Mouse (Mus musculus): ENCODE measurements at regions not wholly inside any gene's neighbourhood (a gene's known extent, or its start where the extent isn't known, plus 50 kb on each side); places are given as distances from the start of the nearest gene placed in this dataset.

- Histone ChIP-seq H3K9me3 (replicated peaks; ENCODE audit: control insufficient read depth, low read length) (no peaks in the 10 kb centered on the region), H3K9ac (replicated peaks; ENCODE audit: low read depth, low read length) (no peak overlapping the region), H3K4me1 (ENCODE audit: control insufficient read depth, insufficient read depth) (no peaks in the 10 kb centered on the region), H3K27me3 (ENCODE audit: control insufficient read depth, insufficient read depth, low read length) (no peaks in the 10 kb centered on the region), H3K4me3 (ENCODE audit: low read depth, low read length) (no peak overlapping the region), H3K27ac (ENCODE audit: low read depth) (no peak overlapping the region), H3K36me3 (replicated peaks; ENCODE audit: control insufficient read depth, insufficient read depth, low read length) (no peaks in the 10 kb centered on the region), H3K4me2 (ENCODE audit: low read depth, low read length) (no peak overlapping the region)
- ATAC-seq (ENCODE audit: insufficient read depth, low read depth): no peak
- no peak for DNase-seq (ENCODE audit: low spot score)
- TF ChIP-seq CTCF (IDR thresholded peaks at IDR 0.05; ENCODE audit: low read depth) (no peak), EP300 (IDR thresholded peaks at IDR 0.05; ENCODE audit: low read depth) (no peak)
- 71% methylated on average over 5 of the region's 5 CpGs for WGBS
These were observed 280.7 kb downstream of the Fam173b start for GRCm38 (mm10) chr15:31882331-31882730.

- Histone ChIP-seq H3K4me1 (ENCODE audit: control insufficient read depth, insufficient read depth) (no peaks in the 10 kb centered on the region), H3K27ac (ENCODE audit: low read depth) (no peak overlapping the region), H3K9ac (replicated peaks; ENCODE audit: low read depth, low read length) (no peak overlapping the region), H3K4me2 (ENCODE audit: low read depth, low read length) (no peak overlapping the region), H3K36me3 (replicated peaks; ENCODE audit: control insufficient read depth, insufficient read depth, low read length) (no peaks in the 10 kb centered on the region), H3K27me3 (ENCODE audit: control insufficient read depth, insufficient read depth, low read length) (no peaks in the 10 kb centered on the region), H3K4me3 (ENCODE audit: low read depth, low read length) (no peak overlapping the region), H3K9me3 (replicated peaks; ENCODE audit: control insufficient read depth, low read length) (no peaks in the 10 kb centered on the region)
- DNase-seq (ENCODE audit: low spot score): no peak
- WGBS: 80% methylated on average over 9 of the region's 9 CpGs
- no peak for ATAC-seq (ENCODE audit: insufficient read depth, low read depth)
- TF ChIP-seq CTCF (IDR thresholded peaks at IDR 0.05; ENCODE audit: low read depth): no peak
- no peak for TF ChIP-seq EP300 (IDR thresholded peaks at IDR 0.05; ENCODE audit: low read depth)
These were observed 281.9 kb downstream of the Fam173b start for GRCm38 (mm10) chr15:31883516-31883915.

DNA sequence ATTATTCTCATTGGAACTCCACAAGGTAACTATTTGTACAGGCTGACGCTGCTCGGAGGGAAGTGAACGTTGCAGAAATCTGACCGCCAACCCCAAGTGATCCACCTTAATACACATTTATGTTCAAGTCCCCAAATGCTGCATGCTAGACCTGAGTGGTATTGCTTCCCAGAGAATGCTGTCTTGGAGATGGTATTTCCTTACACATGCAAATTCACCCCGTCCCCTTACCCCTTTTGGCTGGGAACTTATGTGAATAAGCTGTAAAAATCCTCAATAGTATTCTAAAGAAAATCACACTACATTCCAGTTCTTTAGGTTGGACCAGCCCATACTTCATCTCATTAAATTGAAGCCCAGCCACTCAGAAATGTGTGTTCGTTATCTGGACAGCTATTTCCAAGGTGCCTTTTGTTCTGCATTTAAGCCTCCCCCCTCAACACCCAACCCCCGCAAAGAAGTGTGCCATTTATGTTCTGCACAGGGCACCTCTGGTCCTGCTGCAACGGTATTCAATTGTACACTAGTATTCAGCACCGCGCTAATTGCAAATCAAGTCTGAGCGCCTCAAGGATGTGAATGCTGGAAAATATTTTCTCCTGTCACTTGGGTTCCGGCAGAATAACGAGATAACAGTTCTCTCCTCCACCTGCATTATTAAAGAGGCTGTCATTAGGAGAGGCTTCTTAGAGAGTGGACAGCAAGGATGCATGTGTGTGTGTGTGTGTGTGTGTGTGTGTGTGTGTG is 278.0 kb upstream of the Tas2r119 start:
- Histone ChIP-seq H3K9me3 (replicated peaks; ENCODE audit: control insufficient read depth, low read length) (no peaks in the 10 kb centered on the region), H3K9ac (replicated peaks; ENCODE audit: low read depth, low read length) (no peak overlapping the region), H3K27me3 (ENCODE audit: control insufficient read depth, insufficient read depth, low read length) (no peaks in the 10 kb centered on the region), H3K27ac (ENCODE audit: low read depth) (no peak overlapping the region), H3K36me3 (replicated peaks; ENCODE audit: control insufficient read depth, insufficient read depth, low read length) (no peaks in the 10 kb centered on the region), H3K4me3 (ENCODE audit: low read depth, low read length) (no peak overlapping the region), H3K4me2 (ENCODE audit: low read depth, low read length) (no peak overlapping the region), H3K4me1 (ENCODE audit: control insufficient read depth, insufficient read depth) (no peaks in the 10 kb centered on the region)
- WGBS: 58% methylated on average over 13 of the region's 13 CpGs
- TF ChIP-seq EP300 (IDR thresholded peaks at IDR 0.05; ENCODE audit: low read depth) (no peak), CTCF (IDR thresholded peaks at IDR 0.05; ENCODE audit: low read depth) (no peak)
- ATAC-seq (ENCODE audit: insufficient read depth, low read depth) (no peak), DNase-seq (ENCODE audit: low spot score) (no peak)

DNA sequence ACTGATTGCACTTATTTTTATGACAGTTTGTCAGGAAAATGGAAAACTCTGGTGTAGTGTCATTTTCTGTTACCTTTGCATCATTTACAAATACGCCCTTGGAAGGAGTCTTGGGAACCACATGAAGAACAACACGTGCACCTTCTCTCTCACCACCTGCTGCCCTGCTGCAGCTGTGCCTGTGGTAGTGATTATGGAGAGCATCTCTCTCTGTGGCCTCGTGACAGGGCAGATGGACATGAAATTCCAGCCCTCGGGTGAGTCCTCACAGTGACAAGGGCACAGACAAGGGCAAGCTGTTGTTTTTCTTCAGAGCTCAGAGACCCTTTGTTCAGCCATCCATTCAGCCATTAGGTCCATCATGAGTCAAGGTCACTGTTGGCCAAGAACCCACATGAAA is 276.8 kb upstream of the Tas2r119 start:
- whole genome bisulfite sequencing: 59% methylated on average over 4 of the region's 4 CpGs

GRCm38 (mm10) chr15:31908432-31908831 is 268.7 kb upstream of the Tas2r119 start:
- 52% methylated on average over 9 of the region's 9 CpGs for whole genome bisulfite sequencing
- H3K36me3 ChIP-seq (replicated peaks; ENCODE audit: control insufficient read depth, insufficient read depth, low read length): no peaks in the 10 kb centered on the region
- ATAC-seq (ENCODE audit: insufficient read depth, low read depth): no peak
- no peak overlapping the region for H3K27ac ChIP-seq (ENCODE audit: low read depth)
- no peaks in the 10 kb centered on the region for H3K27me3 ChIP-seq (ENCODE audit: control insufficient read depth, insufficient read depth, low read length)
- TF ChIP-seq CTCF (IDR thresholded peaks at IDR 0.05; ENCODE audit: low read depth) (no peak), EP300 (IDR thresholded peaks at IDR 0.05; ENCODE audit: low read depth) (no peak)
- H3K9ac ChIP-seq (replicated peaks; ENCODE audit: low read depth, low read length): no peak overlapping the region
- no peak overlapping the region for H3K4me2 ChIP-seq (ENCODE audit: low read depth, low read length)
- no peaks in the 10 kb centered on the region for H3K9me3 ChIP-seq (replicated peaks; ENCODE audit: control insufficient read depth, low read length)
- DNase-seq (ENCODE audit: low spot score): no peak
- no peak overlapping the region for H3K4me3 ChIP-seq (ENCODE audit: low read depth, low read length)
- H3K4me1 ChIP-seq (ENCODE audit: control insufficient read depth, insufficient read depth): no peaks in the 10 kb centered on the region

More for the DNA sequence above, 276.8 kb upstream of the Tas2r119 start:
- no peaks in the 10 kb centered on the region for H3K9me3 ChIP-seq (replicated peaks; ENCODE audit: control insufficient read depth, low read length)
- no peak overlapping the region for H3K9ac ChIP-seq (replicated peaks; ENCODE audit: low read depth, low read length)
- TF ChIP-seq EP300 (IDR thresholded peaks at IDR 0.05; ENCODE audit: low read depth) (no peak), CTCF (IDR thresholded peaks at IDR 0.05; ENCODE audit: low read depth) (no peak)
- no peaks in the 10 kb centered on the region for H3K27me3 ChIP-seq (ENCODE audit: control insufficient read depth, insufficient read depth, low read length)
- no peak overlapping the region for H3K4me2 ChIP-seq (ENCODE audit: low read depth, low read length)
- DNase-seq (ENCODE audit: low spot score) (no peak), ATAC-seq (ENCODE audit: insufficient read depth, low read depth) (no peak)
- no peaks in the 10 kb centered on the region for H3K36me3 ChIP-seq (replicated peaks; ENCODE audit: control insufficient read depth, insufficient read depth, low read length)
- H3K4me1 ChIP-seq (ENCODE audit: control insufficient read depth, insufficient read depth): no peaks in the 10 kb centered on the region
- H3K27ac ChIP-seq (ENCODE audit: low read depth): no peak overlapping the region
- H3K4me3 ChIP-seq (ENCODE audit: low read depth, low read length): no peak overlapping the region

DNA sequence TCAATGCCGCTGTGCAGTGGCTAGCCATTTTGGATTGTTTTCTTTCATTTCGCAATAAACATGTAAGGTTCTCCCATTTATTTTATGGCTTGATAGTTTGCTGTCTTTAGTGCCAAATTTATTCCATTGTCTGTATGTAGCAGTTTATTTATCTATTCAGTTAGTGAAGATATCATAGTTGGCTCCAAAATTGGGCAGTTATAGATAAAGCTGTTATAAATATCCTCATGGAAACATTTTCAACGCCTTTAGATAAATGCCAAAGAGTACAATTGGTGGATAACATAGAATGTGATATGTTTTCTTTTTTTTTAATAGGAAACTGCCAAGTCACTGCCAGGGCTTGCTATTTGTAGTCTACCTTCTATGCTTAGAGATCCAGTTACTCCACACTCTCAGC is 265.1 kb upstream of the Tas2r119 start:
- no peak for ATAC-seq (ENCODE audit: insufficient read depth, low read depth)
- DNase-seq (ENCODE audit: low spot score): no peak
- H3K4me2 ChIP-seq (ENCODE audit: low read depth, low read length): no peak overlapping the region
- no peaks in the 10 kb centered on the region for H3K27me3 ChIP-seq (ENCODE audit: control insufficient read depth, insufficient read depth, low read length)
- WGBS: 62% methylated on average over 3 of the region's 3 CpGs
- H3K4me1 ChIP-seq (ENCODE audit: control insufficient read depth, insufficient read depth): no peaks in the 10 kb centered on the region
- no peak overlapping the region for H3K9ac ChIP-seq (replicated peaks; ENCODE audit: low read depth, low read length)
- H3K36me3 ChIP-seq (replicated peaks; ENCODE audit: control insufficient read depth, insufficient read depth, low read length): no peaks in the 10 kb centered on the region
- TF ChIP-seq EP300 (IDR thresholded peaks at IDR 0.05; ENCODE audit: low read depth): no peak
- TF ChIP-seq CTCF (IDR thresholded peaks at IDR 0.05; ENCODE audit: low read depth): no peak
- H3K4me3 ChIP-seq (ENCODE audit: low read depth, low read length): no peak overlapping the region
- no peak overlapping the region for H3K27ac ChIP-seq (ENCODE audit: low read depth)
- no peaks in the 10 kb centered on the region for H3K9me3 ChIP-seq (replicated peaks; ENCODE audit: control insufficient read depth, low read length)

All from heart, postnatal 0 days (tissue).